Mouse (Mus musculus): ENCODE results near the gene Cwc27. TPM values are rescaled to one million over a fixed set of nuclear protein-coding genes. Genes with fewer than 3 reads are reported as not detected.

Gene Cwc27
- polyA plus RNA-seq, 1 experiment from 2014 or later, result 24.2 TPM

GRCm38 (mm10) chr13:104729261-104730046 is 87.5 kb downstream of the Cwc27 start:
- Histone ChIP-seq H3K9me3 (ENCODE audit: control insufficient read depth, low read length) (no peaks in the 10 kb centered on the region), H3K4me1 (ENCODE audit: control insufficient read depth, insufficient read depth, low read depth, low read length) (no peaks in the 10 kb centered on the region), H3K4me2 (ENCODE audit: low read length) (no peak overlapping the region), H3K27me3 (replicated peaks; ENCODE audit: control insufficient read depth, insufficient read depth, low read length) (no peaks in the 10 kb centered on the region), H3K27ac (ENCODE audit: low read depth, low read length) (no peak overlapping the region), H3K36me3 (ENCODE audit: control insufficient read depth, insufficient read depth, low read length) (no peaks in the 10 kb centered on the region), H3K4me3 (ENCODE audit: low read length) (no peak overlapping the region), H3K9ac (ENCODE audit: low read depth, low read length) (no peak overlapping the region)
- 68% methylated on average over 3 of the region's 3 CpGs for WGBS
- ATAC-seq, result no peak

- no peaks in the 10 kb centered on the region for H3K27me3 ChIP-seq (replicated peaks; ENCODE audit: control insufficient read depth, insufficient read depth, low read length)
- H3K36me3 ChIP-seq (ENCODE audit: control insufficient read depth, insufficient read depth, low read length), result no peaks in the 10 kb centered on the region
- 96% methylated on average over 2 of the region's 2 CpGs for WGBS
- H3K9ac ChIP-seq (ENCODE audit: low read depth, low read length), result no peak overlapping the region
- no peaks in the 10 kb centered on the region for H3K4me1 ChIP-seq (ENCODE audit: control insufficient read depth, insufficient read depth, low read depth, low read length)
- no peak overlapping the region for H3K4me2 ChIP-seq (ENCODE audit: low read length)
- H3K27ac ChIP-seq (ENCODE audit: low read depth, low read length), result no peak overlapping the region
- H3K9me3 ChIP-seq (ENCODE audit: control insufficient read depth, low read length), result no peaks in the 10 kb centered on the region
- H3K4me3 ChIP-seq (ENCODE audit: low read length), result no peak overlapping the region
- no peak for ATAC-seq
Observed at GRCm38 (mm10) chr13:104727681-104728080, 89.3 kb downstream of the Cwc27 start.

- no peak overlapping the region for H3K4me2 ChIP-seq (ENCODE audit: low read length)
- H3K9ac ChIP-seq (ENCODE audit: low read depth, low read length), result no peak overlapping the region
- H3K4me3 ChIP-seq (ENCODE audit: low read length), result no peak overlapping the region
- no peaks in the 10 kb centered on the region for H3K9me3 ChIP-seq (ENCODE audit: control insufficient read depth, low read length)
- no peak for ATAC-seq
- H3K27me3 ChIP-seq (replicated peaks; ENCODE audit: control insufficient read depth, insufficient read depth, low read length), result no peaks in the 10 kb centered on the region
- H3K27ac ChIP-seq (ENCODE audit: low read depth, low read length), result no peak overlapping the region
- H3K4me1 ChIP-seq (ENCODE audit: control insufficient read depth, insufficient read depth, low read depth, low read length), result no peaks in the 10 kb centered on the region
- WGBS, result 94% methylated on average over 5 of the region's 5 CpGs
- 0 out of 2 replicates have a peak, but pooled peaks cover 5% of the 10 kb centered on the region for H3K36me3 ChIP-seq (ENCODE audit: control insufficient read depth, insufficient read depth, low read length)
Observed at GRCm38 (mm10) chr13:104720133-104720532, 96.8 kb downstream of the Cwc27 start.

- peak; percentile 97 for ATAC-seq
Observed at GRCm38 (mm10) chr13:104694612-104695355, 122.2 kb downstream of the Cwc27 start.

GRCm38 (mm10) chr13:104692710-104693109 is 124.2 kb downstream of the Cwc27 start:
- Histone ChIP-seq H3K27ac (ENCODE audit: low read depth, low read length) (no peak overlapping the region), H3K4me2 (ENCODE audit: low read length) (no peak overlapping the region), H3K4me3 (ENCODE audit: low read length) (no peak overlapping the region), H3K9me3 (ENCODE audit: control insufficient read depth, low read length) (no peaks in the 10 kb centered on the region), H3K27me3 (replicated peaks; ENCODE audit: control insufficient read depth, insufficient read depth, low read length) (no peaks in the 10 kb centered on the region), H3K9ac (ENCODE audit: low read depth, low read length) (no peak overlapping the region), H3K36me3 (ENCODE audit: control insufficient read depth, insufficient read depth, low read length) (no peaks in the 10 kb centered on the region), H3K4me1 (ENCODE audit: control insufficient read depth, insufficient read depth, low read depth, low read length) (peaks cover 3% of the 10 kb centered on the region; the same call in 1 of the 2 replicates)
- no peak for ATAC-seq
- WGBS, result 92% methylated on average over 3 of the region's 3 CpGs

More at GRCm38 (mm10) chr13:104694612-104695355, 122.2 kb downstream of the Cwc27 start:
- Histone ChIP-seq H3K27ac (ENCODE audit: low read depth, low read length) (peak overlapping the region; percentile 56; the same call in 1 of the 2 replicates), H3K4me2 (ENCODE audit: low read length) (no peak overlapping the region), H3K4me3 (ENCODE audit: low read length) (no peak overlapping the region), H3K4me1 (ENCODE audit: control insufficient read depth, insufficient read depth, low read depth, low read length) (peaks cover 3% of the 10 kb centered on the region; the same call in 1 of the 2 replicates), H3K9me3 (ENCODE audit: control insufficient read depth, low read length) (no peaks in the 10 kb centered on the region), H3K27me3 (replicated peaks; ENCODE audit: control insufficient read depth, insufficient read depth, low read length) (no peaks in the 10 kb centered on the region), H3K9ac (ENCODE audit: low read depth, low read length) (no peak overlapping the region), H3K36me3 (ENCODE audit: control insufficient read depth, insufficient read depth, low read length) (no peaks in the 10 kb centered on the region)
- 38% methylated on average over 6 of the region's 6 CpGs for WGBS

- whole genome bisulfite sequencing, result 86% methylated on average over 2 of the region's 2 CpGs
- Histone ChIP-seq H3K9ac (ENCODE audit: low read depth, low read length) (no peak overlapping the region), H3K9me3 (ENCODE audit: control insufficient read depth, low read length) (no peaks in the 10 kb centered on the region), H3K27me3 (replicated peaks; ENCODE audit: control insufficient read depth, insufficient read depth, low read length) (no peaks in the 10 kb centered on the region), H3K27ac (ENCODE audit: low read depth, low read length) (no peak overlapping the region), H3K4me3 (ENCODE audit: low read length) (no peak overlapping the region), H3K4me1 (ENCODE audit: control insufficient read depth, insufficient read depth, low read depth, low read length) (no peaks in the 10 kb centered on the region), H3K36me3 (ENCODE audit: control insufficient read depth, insufficient read depth, low read length) (no peaks in the 10 kb centered on the region), H3K4me2 (ENCODE audit: low read length) (no peak overlapping the region)
- no peak for ATAC-seq
Observed at GRCm38 (mm10) chr13:104685537-104685936, 131.4 kb downstream of the Cwc27 start.

- Histone ChIP-seq H3K9me3 (ENCODE audit: control insufficient read depth, low read length) (no peaks in the 10 kb centered on the region), H3K27me3 (replicated peaks; ENCODE audit: control insufficient read depth, insufficient read depth, low read length) (no peaks in the 10 kb centered on the region), H3K27ac (ENCODE audit: low read depth, low read length) (no peak overlapping the region), H3K36me3 (ENCODE audit: control insufficient read depth, insufficient read depth, low read length) (no peaks in the 10 kb centered on the region), H3K4me1 (ENCODE audit: control insufficient read depth, insufficient read depth, low read depth, low read length) (no peaks in the 10 kb centered on the region), H3K9ac (ENCODE audit: low read depth, low read length) (no peak overlapping the region), H3K4me2 (ENCODE audit: low read length) (no peak overlapping the region), H3K4me3 (ENCODE audit: low read length) (no peak overlapping the region)
- ATAC-seq, result no peak
- 60% methylated on average over 6 of the region's 6 CpGs for WGBS
Observed at GRCm38 (mm10) chr13:104684361-104685011, 132.5 kb downstream of the Cwc27 start.

GRCm38 (mm10) chr13:104681212-104681611 is 135.7 kb downstream of the Cwc27 start:
- no peaks in the 10 kb centered on the region for H3K27me3 ChIP-seq (replicated peaks; ENCODE audit: control insufficient read depth, insufficient read depth, low read length)
- 73% methylated on average over 1 of the region's 1 CpGs for WGBS
- H3K36me3 ChIP-seq (ENCODE audit: control insufficient read depth, insufficient read depth, low read length), result no peaks in the 10 kb centered on the region
- H3K4me2 ChIP-seq (ENCODE audit: low read length), result no peak overlapping the region
- no peak overlapping the region for H3K9ac ChIP-seq (ENCODE audit: low read depth, low read length)
- ATAC-seq, result peak; percentile 74
- no peaks in the 10 kb centered on the region for H3K4me1 ChIP-seq (ENCODE audit: control insufficient read depth, insufficient read depth, low read depth, low read length)
- no peak overlapping the region for H3K27ac ChIP-seq (ENCODE audit: low read depth, low read length)
- H3K9me3 ChIP-seq (ENCODE audit: control insufficient read depth, low read length), result no peaks in the 10 kb centered on the region
- H3K4me3 ChIP-seq (ENCODE audit: low read length), result no peak overlapping the region

GRCm38 (mm10) chr13:104661188-104661587 is 155.8 kb downstream of the Cwc27 start:
- 93% methylated on average over 9 of the region's 9 CpGs for WGBS
- peaks cover 6% of the 10 kb centered on the region; the same call in 1 of the 2 replicates for H3K36me3 ChIP-seq (ENCODE audit: control insufficient read depth, insufficient read depth, low read length)
- ATAC-seq, result no peak
- no peak overlapping the region for H3K4me3 ChIP-seq (ENCODE audit: low read length)
- H3K4me2 ChIP-seq (ENCODE audit: low read length), result no peak overlapping the region
- H3K4me1 ChIP-seq (ENCODE audit: control insufficient read depth, insufficient read depth, low read depth, low read length), result no peaks in the 10 kb centered on the region
- H3K9ac ChIP-seq (ENCODE audit: low read depth, low read length), result no peak overlapping the region
- no peaks in the 10 kb centered on the region for H3K9me3 ChIP-seq (ENCODE audit: control insufficient read depth, low read length)
- no peaks in the 10 kb centered on the region for H3K27me3 ChIP-seq (replicated peaks; ENCODE audit: control insufficient read depth, insufficient read depth, low read length)
- H3K27ac ChIP-seq (ENCODE audit: low read depth, low read length), result no peak overlapping the region

Data from hindbrain, embryonic 16.5 days (tissue).